Mouse (Mus musculus) intestine, embryonic 14.5 days (tissue): Measurements from ENCODE around the gene Bcl9l. TPM values are rescaled to one million over a fixed set of nuclear protein-coding genes. Genes with fewer than 3 reads are reported as not detected.
A peak's percentile ranks its signal among the peaks of the same experiment; 100 is the strongest.

Source experiments
- ATAC-seq: fragments of 200-750 bp; cut with Nextera tagmentation; replicated peaks from 2 replicates; pipeline ENCODE4 v1.8.0; 2017; ENCODE audit warnings: low read depth, moderate number of reproducible peaks, moderate TSS enrichment, moderate library complexity; ENCODE audit not compliant: low FRiP score, low TSS enrichment
- DNase-seq: peaks from one replicate; pipeline ENCODE4 v3.0.0-alpha.2; 2018; ENCODE audit warnings: low spot score
- H3K27ac ChIP-seq: fragments of 300-500 bp; sonication (generic); 2 replicates; pipeline ENCODE4 v1.5.1; 2014; ENCODE audit warnings: low read depth, mild to moderate bottlenecking, control low read depth
- H3K27me3 ChIP-seq: fragments of 300-500 bp; sonication (generic); replicated peaks from 2 replicates; pipeline ENCODE4 v1.6.1; 2014; ENCODE audit warnings: low read length, control low read depth; ENCODE audit not compliant: control insufficient read depth, insufficient read depth
- H3K36me3 ChIP-seq: fragments of 300-500 bp; sonication (generic); 2 replicates; pipeline ENCODE4 v1.6.1; 2014; ENCODE audit warnings: low read length, control low read depth; ENCODE audit not compliant: control insufficient read depth, insufficient read depth
- H3K4me1 ChIP-seq: fragments of 300-500 bp; sonication (generic); replicated peaks from 2 replicates; pipeline ENCODE4 v1.6.1; 2014; ENCODE audit warnings: low read length, control low read depth, mixed read lengths; ENCODE audit not compliant: control insufficient read depth, insufficient read depth
- H3K4me2 ChIP-seq: fragments of 300-500 bp; sonication (generic); 2 replicates; pipeline ENCODE4 v1.6.1; 2014; ENCODE audit warnings: low read length
- H3K4me3 ChIP-seq: fragments of 300-500 bp; sonication (generic); 2 replicates; pipeline ENCODE4 v1.5.1; 2014; ENCODE audit warnings: low read depth, low read length, control low read depth, mixed read lengths
- H3K9ac ChIP-seq: fragments of 300-500 bp; sonication (generic); 2 replicates; pipeline ENCODE4 v1.6.1; 2014; ENCODE audit warnings: mild to moderate bottlenecking, low read length
- H3K9me3 ChIP-seq: fragments of 300-500 bp; sonication (generic); 2 replicates; pipeline ENCODE4 v1.6.1; 2016; ENCODE audit warnings: low read length, control low read depth; ENCODE audit not compliant: control insufficient read depth
- whole genome bisulfite sequencing: fragments of 180-500 bp; shearing (Covaris S2); extraction: QIAGEN DNeasy Blood & Tissue Kit; methylation state at CpG from one replicate; pipeline ENCODE4 v1.1.7; 2014; 5-methylcytosine and 5-hydroxymethylcytosine counted together
- polyA plus RNA-seq: library from polyadenylated mRNA; unstranded; fragments of >200 nt; fragmentation: Nextera tagmentation; extraction: Ambion mirVana; gene quantifications from 2 replicates; pipeline ENCODE4 v1.2.1, GENCODE M21; 2014

Bcl9l gene
- polyA plus RNA-seq, 1 experiment from 2014 or later, result 10.2 TPM

- DNase-seq (no peak), ATAC-seq (no peak)
- Histone ChIP-seq H3K4me2 (no peak overlapping the region), H3K9ac (no peak overlapping the region), H3K27ac (no peak overlapping the region), H3K4me3 (no peak overlapping the region), H3K36me3 (no peaks in the 10 kb centered on the region), H3K4me1 (0 out of 2 replicates have a peak, but pooled peaks cover 4% of the 10 kb centered on the region), H3K27me3 (no peaks in the 10 kb centered on the region), H3K9me3 (no peaks in the 10 kb centered on the region)
- WGBS, result 66% methylated on average over 4 of the region's 4 CpGs
Observed at GRCm38 (mm10) chr9:44517368-44517767, 34.7 kb downstream of the Bcl9l start.

GRCm38 (mm10) chr9:44518068-44518467 is 35.4 kb downstream of the Bcl9l start:
- Histone ChIP-seq H3K4me1 (0 out of 2 replicates have a peak, but pooled peaks cover 4% of the 10 kb centered on the region), H3K27ac (no peak overlapping the region), H3K9ac (no peak overlapping the region), H3K36me3 (no peaks in the 10 kb centered on the region), H3K9me3 (no peaks in the 10 kb centered on the region), H3K4me2 (no peak overlapping the region), H3K4me3 (no peak overlapping the region), H3K27me3 (no peaks in the 10 kb centered on the region)
- DNase-seq, result peak; percentile 68
- ATAC-seq, result no peak
- WGBS, result 40% methylated on average over 7 of the region's 7 CpGs

GRCm38 (mm10) chr9:44521927-44522326 is 39.3 kb downstream of the Bcl9l start:
- no peaks in the 10 kb centered on the region for H3K9me3 ChIP-seq
- ATAC-seq (no peak), DNase-seq (no peak)
- no peak overlapping the region for H3K27ac ChIP-seq
- H3K9ac ChIP-seq, result no peak overlapping the region
- H3K4me1 ChIP-seq, result 0 out of 2 replicates have a peak, but pooled peaks cover 4% of the 10 kb centered on the region
- H3K4me2 ChIP-seq, result no peak overlapping the region
- no peaks in the 10 kb centered on the region for H3K27me3 ChIP-seq
- no peak overlapping the region for H3K4me3 ChIP-seq
- WGBS, result 79% methylated on average over 10 of the region's 10 CpGs
- no peaks in the 10 kb centered on the region for H3K36me3 ChIP-seq

GRCm38 (mm10) chr9:44523686-44524085 is 41.1 kb downstream of the Bcl9l start:
- no peak overlapping the region for H3K9ac ChIP-seq
- no peak overlapping the region for H3K4me3 ChIP-seq
- no peak overlapping the region for H3K4me2 ChIP-seq
- DNase-seq (no peak), ATAC-seq (no peak)
- H3K4me1 ChIP-seq, result no peaks in the 10 kb centered on the region
- H3K27me3 ChIP-seq, result no peaks in the 10 kb centered on the region
- 52% methylated on average over 5 of the region's 5 CpGs for WGBS
- H3K9me3 ChIP-seq, result no peaks in the 10 kb centered on the region
- no peak overlapping the region for H3K27ac ChIP-seq
- no peaks in the 10 kb centered on the region for H3K36me3 ChIP-seq

- no peaks in the 10 kb centered on the region for H3K27me3 ChIP-seq
- DNase-seq (no peak), ATAC-seq (no peak)
- H3K27ac ChIP-seq, result no peak overlapping the region
- H3K9ac ChIP-seq, result no peak overlapping the region
- 76% methylated on average over 5 of the region's 5 CpGs for WGBS
- no peak overlapping the region for H3K4me3 ChIP-seq
- no peaks in the 10 kb centered on the region for H3K4me1 ChIP-seq
- H3K9me3 ChIP-seq, result no peaks in the 10 kb centered on the region
- no peak overlapping the region for H3K4me2 ChIP-seq
- H3K36me3 ChIP-seq, result no peaks in the 10 kb centered on the region
Observed at GRCm38 (mm10) chr9:44524235-44524826, 41.7 kb downstream of the Bcl9l start.

GRCm38 (mm10) chr9:44525001-44525400 is 42.4 kb downstream of the Bcl9l start:
- H3K4me1 ChIP-seq, result no peaks in the 10 kb centered on the region
- no peaks in the 10 kb centered on the region for H3K9me3 ChIP-seq
- H3K36me3 ChIP-seq, result no peaks in the 10 kb centered on the region
- H3K27ac ChIP-seq, result no peak overlapping the region
- no peak overlapping the region for H3K9ac ChIP-seq
- H3K4me2 ChIP-seq, result no peak overlapping the region
- no peaks in the 10 kb centered on the region for H3K27me3 ChIP-seq
- ATAC-seq (no peak), DNase-seq (no peak)
- H3K4me3 ChIP-seq, result no peak overlapping the region
- 79% methylated on average over 3 of the region's 3 CpGs for WGBS

GRCm38 (mm10) chr9:44525589-44525988 is 43.0 kb downstream of the Bcl9l start:
- no peaks in the 10 kb centered on the region for H3K36me3 ChIP-seq
- H3K4me3 ChIP-seq, result no peak overlapping the region
- DNase-seq (no peak), ATAC-seq (no peak)
- no peak overlapping the region for H3K27ac ChIP-seq
- H3K27me3 ChIP-seq, result no peaks in the 10 kb centered on the region
- 87% methylated on average over 8 of the region's 8 CpGs for WGBS
- H3K9ac ChIP-seq, result no peak overlapping the region
- H3K9me3 ChIP-seq, result no peaks in the 10 kb centered on the region
- no peak overlapping the region for H3K4me2 ChIP-seq
- H3K4me1 ChIP-seq, result no peaks in the 10 kb centered on the region

GRCm38 (mm10) chr9:44526337-44527112 is 43.9 kb downstream of the Bcl9l start:
- Histone ChIP-seq H3K4me1 (no peaks in the 10 kb centered on the region), H3K27me3 (no peaks in the 10 kb centered on the region), H3K4me2 (no peak overlapping the region), H3K4me3 (no peak overlapping the region), H3K36me3 (no peaks in the 10 kb centered on the region), H3K9me3 (0 out of 2 replicates have a peak, but pooled peaks cover 1% of the 10 kb centered on the region), H3K27ac (no peak overlapping the region), H3K9ac (no peak overlapping the region)
- no peak for ATAC-seq
- DNase-seq, result no peak
- 49% methylated on average over 9 of the region's 9 CpGs for WGBS

GRCm38 (mm10) chr9:44528340-44528739 is 45.7 kb downstream of the Bcl9l start:
- no peaks in the 10 kb centered on the region for H3K27me3 ChIP-seq
- ATAC-seq (no peak), DNase-seq (no peak)
- no peak overlapping the region for H3K4me3 ChIP-seq
- no peaks in the 10 kb centered on the region for H3K4me1 ChIP-seq
- no peaks in the 10 kb centered on the region for H3K36me3 ChIP-seq
- no peak overlapping the region for H3K9ac ChIP-seq
- 0 out of 2 replicates have a peak, but pooled peaks cover 3% of the 10 kb centered on the region for H3K9me3 ChIP-seq
- H3K27ac ChIP-seq, result no peak overlapping the region
- WGBS, result 71% methylated on average over 8 of the region's 8 CpGs
- H3K4me2 ChIP-seq, result no peak overlapping the region
